Mouse (Mus musculus) gastrocnemius, postnatal 10 days (tissue): ENCODE results near the gene Ankrd27. TPM values are rescaled to one million over a fixed set of nuclear protein-coding genes. Genes with fewer than 3 reads are reported as not detected.
A peak's percentile ranks its signal among the peaks of the same experiment; 100 is the strongest.
"Not testable (repeated sequence)": the region's sequence is repeated elsewhere in the genome, so short reads cannot be mapped to it uniquely, and the experiment has no call there.

Source experiments
- DNase-seq: peaks from one replicate; pipeline ENCODE4 v3.0.0; 2021; ENCODE audit warnings: mixed read lengths
- long read RNA-seq, 2 experiments: library from polyadenylated mRNA; stranded (forward); transcript quantifications; one replicate each; pipeline ENCODE4 v2.0.0; 2021
- total RNA-seq, 2 experiments: library from RNA; stranded (reverse); gene quantifications; 2 replicates each; pipeline ENCODE4 v1.2.3; 2021

Ankrd27 gene
- total RNA-seq: 10 to 100 TPM; 13.3 to 19.1 TPM
- long read RNA-seq, experiment 1, full-length matches to known transcripts: 27 of 40 reads
- long read RNA-seq, experiment 1, partial matches to known transcripts: 3 of 40 reads
- long read RNA-seq, experiment 1, other reads (novel, unspliced or antisense): 10 of 40 reads
- long read RNA-seq, experiment 2, full-length matches to known transcripts: 11 of 17 reads
- long read RNA-seq, experiment 2, partial matches to known transcripts: 3 of 17 reads
- long read RNA-seq, experiment 2, other reads (novel, unspliced or antisense): 3 of 17 reads

GRCm38 (mm10) chr7:35586055-35586905 lies at the start of gene Ankrd27:
Gene Ankrd27, plus strand, starts transcription at chr7:35586244.
- DNase-seq: peak; percentile 88

DNA sequence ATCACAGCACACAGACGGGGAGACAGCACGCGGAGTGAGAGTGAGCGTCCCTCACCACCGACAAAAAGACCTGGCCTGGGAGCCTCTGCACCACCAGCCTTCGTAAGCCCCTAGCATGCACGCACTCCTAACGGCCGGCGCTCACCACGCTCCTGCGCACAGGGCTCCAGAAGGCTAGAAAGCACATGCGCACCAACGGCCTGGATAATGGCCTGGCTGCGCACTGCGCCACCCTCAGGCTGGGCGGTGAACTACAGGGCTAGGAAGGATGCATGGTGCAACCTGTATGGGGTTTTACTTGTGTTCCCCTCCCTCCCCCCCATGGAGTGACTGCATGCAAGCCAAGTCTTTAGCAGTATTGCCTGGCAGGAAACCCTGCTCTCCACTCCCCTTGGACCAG lies 48.5 kb upstream of the Ankrd27 start, which contains the start of gene Tdrd12:
Gene Tdrd12 (minus strand): TSS at position 184 of the 400 bp plus-strand sequence.
- DNase-seq: no peak

DNA sequence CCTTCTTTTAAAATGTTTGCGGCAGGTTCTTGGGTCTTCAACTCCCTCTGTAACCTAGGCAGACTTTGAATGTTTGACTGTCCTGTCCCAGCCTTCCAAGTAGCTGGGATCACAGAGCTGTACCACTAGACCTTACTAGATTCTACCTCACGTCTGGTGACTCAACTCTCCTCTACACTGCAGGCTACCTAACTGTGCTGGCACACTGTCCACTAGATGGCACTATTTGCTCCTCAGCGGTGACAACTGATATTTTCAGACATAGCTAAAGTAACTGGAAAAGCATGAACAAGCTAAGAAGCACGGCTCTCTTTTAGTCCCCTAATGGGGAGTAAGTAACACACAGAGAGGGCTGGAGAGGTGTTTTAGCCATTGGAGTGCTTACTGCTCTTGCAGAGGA lies 40.2 kb upstream of the Ankrd27 start:
- peak; percentile 40 for DNase-seq

DNA sequence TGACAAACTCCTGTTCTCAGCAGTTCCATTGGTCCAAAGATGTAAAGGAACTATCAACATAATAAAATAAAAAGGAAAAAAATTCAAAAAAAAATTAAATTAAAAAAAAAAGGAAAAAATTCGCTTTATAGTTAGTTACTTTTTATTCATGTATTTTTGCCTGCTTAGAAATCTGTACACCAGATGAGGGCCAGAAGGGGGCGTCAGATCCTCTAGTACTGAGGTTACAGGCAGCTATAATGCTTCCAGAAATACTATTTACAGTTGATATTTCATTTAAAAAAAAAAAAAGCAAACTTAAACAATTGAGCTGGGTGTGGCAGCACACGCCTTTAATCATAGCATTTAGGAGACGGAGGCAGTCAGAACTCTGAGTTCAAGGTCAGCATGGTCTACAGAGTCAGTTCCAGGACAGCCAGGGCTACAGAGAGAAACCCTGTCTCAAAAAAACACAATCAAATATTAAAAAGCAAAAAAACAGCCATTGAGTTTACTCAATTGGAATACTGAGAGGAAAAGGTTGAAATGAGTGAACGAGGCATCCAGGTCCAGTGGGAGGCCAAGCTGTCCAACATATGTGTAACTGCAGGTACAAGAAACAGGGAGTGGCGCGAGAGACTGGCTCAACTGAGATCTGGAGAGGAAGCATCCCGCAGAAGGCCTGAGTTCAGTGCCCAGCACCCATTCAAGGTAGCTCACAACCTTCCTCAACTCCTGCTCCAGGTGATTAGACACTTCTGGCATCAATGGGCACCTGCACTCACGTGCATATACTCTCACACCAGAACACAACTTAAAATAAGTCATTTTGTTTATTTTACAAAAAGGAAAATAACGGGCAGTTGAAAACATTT lies 32.1 kb upstream of the Ankrd27 start:
- DNase-seq: peak; percentile 8

- DNase-seq: peak; percentile 23
Measured at GRCm38 (mm10) chr7:35554605-35555175, 31.4 kb upstream of the Ankrd27 start.

- peak; percentile 88 for DNase-seq
Measured at GRCm38 (mm10) chr7:35555224-35556204, 30.5 kb upstream of the Ankrd27 start.

- no peak for DNase-seq
Measured at GRCm38 (mm10) chr7:35556205-35556603, 29.8 kb upstream of the Ankrd27 start, which contains the start of gene Nudt19. Gene Nudt19, minus strand, starts transcription at chr7:35556304.

GRCm38 (mm10) chr7:35556905-35557304 lies 29.1 kb upstream of the Ankrd27 start:
- no peak for DNase-seq

GRCm38 (mm10) chr7:35557577-35557976 lies 28.5 kb upstream of the Ankrd27 start:
- DNase-seq: no peak

DNA sequence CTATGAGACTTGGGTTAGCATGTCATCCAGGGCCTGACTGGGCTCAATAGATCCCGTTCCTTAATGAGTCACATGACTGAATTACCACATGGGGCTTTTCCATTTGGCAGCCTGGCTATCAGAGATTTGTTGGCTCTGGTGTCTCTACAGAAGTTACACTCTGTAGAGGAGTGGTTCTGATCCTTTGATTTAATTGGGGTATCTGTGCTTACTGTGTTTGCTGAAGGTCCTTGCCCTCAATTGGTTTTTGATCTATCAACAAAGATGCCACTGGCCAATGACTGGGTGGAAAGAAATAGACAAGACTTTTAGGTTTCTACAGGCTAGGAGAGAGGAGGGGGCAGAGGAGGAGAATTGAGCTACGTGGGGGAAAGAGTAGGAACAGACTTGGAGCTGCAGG lies 27.4 kb upstream of the Ankrd27 start:
- no peak for DNase-seq

- no peak for DNase-seq
Measured at GRCm38 (mm10) chr7:35559838-35560237, 26.2 kb upstream of the Ankrd27 start.

GRCm38 (mm10) chr7:35563071-35563470 lies 23.0 kb upstream of the Ankrd27 start:
- DNase-seq: no peak

DNA sequence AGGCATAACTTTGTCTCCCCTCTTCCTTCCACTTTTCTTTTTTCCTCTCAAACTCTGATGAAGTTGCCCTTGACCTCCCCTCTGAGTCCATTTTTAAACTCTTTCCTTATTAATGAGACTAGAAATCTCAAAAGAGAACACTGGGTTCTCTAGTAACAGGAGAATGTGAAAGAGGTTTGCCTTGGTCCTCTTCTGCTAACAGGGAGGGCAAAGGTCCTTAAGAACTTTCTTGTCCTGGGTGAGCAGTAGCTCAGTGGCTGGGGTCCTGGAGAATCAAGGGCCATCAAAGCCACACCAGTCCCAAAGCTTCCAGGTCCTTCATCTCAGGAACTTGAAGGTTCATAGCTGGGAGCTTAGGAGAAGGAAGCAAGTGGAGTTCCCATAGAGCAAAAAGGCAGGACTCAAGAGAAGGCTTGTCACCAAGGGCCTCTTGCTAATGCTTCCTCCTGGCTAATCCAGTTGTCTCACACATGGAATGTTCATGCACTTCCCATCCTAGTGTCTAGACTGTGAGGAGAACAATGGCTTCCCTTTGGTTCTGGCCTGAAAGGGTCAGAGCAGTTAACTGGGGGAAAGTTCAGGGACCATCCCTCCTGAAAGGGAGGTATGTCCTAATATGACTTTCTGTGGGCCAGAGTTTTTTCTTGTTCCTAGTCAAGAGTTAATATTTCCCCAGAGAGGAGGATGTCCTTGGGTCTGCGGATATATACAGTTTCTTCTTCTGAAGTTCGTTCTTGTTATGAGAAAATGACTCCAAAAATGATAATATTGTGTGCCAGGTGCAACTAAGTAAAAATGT lies 21.8 kb upstream of the Ankrd27 start:
- no peak for DNase-seq

DNA sequence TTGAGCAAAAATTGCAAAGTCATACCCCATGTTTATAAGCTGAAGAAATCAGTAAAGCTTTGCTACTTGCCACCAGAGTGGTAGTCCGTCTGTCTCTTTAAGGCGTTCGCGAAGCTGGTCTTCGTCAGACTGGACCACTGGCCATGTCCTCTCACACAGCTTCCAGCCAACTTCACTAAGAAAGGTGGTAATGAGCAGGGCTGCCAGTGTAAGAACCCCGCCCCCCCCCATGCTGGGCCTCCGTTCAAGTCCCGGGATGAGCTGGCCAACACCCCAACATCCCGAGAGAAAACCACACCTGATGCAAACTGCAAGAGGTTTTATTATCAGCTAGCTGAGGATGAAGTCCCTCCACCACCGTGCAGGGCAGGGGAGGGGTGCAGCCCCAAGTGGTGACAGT lies 21.2 kb upstream of the Ankrd27 start:
- not testable (repeated sequence) for DNase-seq

DNA sequence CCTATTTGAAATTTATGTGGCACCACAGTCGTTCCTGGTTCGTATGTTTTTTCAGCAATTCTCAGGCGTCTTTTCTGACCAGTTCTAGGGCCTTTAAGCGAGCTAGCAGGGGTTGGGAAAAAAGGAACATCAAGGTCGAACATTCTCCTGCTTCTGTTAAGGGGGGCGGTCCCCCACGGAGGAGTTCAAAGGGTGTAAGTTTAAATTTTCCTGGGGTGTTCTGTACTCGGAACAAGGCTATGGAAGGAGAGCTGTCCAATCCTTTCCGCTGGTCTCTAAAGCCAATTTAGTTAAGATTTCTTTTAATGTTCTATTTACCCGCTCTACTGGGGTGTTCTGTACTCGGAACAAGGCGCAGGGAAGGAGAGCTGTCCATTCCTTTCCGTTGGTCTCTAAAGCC lies 20.1 kb upstream of the Ankrd27 start:
- not testable (repeated sequence) for DNase-seq

DNA sequence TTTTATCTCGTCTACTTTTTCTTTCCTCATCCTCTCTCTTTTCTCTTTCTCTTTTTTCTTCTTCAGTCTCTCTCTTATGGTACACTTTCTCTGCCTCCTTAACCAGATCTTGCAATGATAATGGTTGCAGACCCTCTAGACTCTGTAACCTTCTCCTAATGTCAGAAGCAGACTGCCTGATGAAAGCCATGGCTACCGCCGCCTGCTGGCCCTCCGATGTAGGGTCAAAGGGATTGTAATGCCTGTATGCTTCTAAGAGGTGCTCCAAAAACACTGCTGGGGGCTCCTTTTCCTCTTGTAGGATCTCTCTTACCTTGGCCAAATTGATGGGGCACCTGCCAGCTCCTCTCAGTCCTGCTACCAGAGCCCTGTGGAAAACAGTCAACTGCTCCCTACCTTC lies 16.3 kb upstream of the Ankrd27 start:
- DNase-seq: not testable (repeated sequence)

DNA sequence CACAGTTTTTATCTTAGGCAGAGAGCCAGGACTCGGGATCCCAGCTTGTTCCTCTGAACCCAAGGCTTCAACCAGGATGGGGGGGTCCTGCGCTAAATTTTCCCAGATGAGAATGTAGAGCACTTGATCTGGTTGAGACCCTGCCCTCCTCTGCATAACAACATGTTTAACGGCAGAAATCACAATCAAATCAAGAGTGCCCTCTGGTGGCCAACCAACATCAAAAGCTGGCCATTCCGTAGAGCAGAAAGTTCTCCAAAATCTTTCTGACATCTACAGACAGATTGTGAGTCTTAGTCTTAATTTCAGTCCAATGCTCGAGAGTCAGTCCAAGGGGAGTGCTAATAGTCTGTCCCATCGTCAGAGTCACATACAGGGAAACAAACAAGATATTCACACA lies 15.2 kb upstream of the Ankrd27 start:
- DNase-seq: not testable (repeated sequence)

DNA sequence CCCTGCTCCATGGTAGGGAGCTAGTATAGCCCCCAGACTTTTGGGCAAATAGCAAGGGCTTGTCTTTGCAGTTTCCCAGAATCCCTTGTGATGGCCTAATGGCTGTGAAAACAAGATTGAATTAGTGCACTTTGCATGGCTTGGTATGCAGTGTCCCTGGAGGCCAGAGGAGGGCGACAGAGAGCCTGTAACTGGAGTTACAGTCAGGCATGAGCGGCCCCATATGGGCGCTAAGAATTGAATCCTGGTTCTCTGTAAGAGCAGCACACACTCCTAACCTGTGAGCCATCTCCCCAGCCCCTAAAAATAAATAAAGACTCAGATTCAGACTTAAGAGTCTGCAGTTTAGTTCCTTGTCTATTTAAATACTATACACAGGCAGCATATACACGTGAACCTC lies 6.2 kb upstream of the Ankrd27 start:
- DNase-seq: peak; percentile 34

DNA sequence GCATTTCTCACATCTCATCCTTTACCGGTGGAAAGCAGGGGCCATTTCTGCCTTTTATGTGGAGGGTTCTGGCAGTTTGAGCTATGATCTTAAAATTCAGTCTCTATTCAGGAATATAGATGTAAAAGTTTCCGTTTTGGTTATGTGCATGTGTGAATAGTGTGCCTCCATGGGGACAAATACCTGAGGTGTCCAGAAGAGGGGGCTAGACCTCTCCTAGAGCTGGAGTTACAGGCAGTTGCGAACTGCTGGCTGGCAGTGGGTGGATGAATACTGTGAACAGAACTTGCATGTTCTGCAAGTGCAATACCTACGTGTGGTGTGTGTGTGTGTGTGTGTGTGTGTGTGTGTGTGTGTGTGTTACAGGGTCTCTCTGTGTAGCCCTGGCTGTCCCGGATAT lies 3.3 kb upstream of the Ankrd27 start:
- no peak for DNase-seq

DNA sequence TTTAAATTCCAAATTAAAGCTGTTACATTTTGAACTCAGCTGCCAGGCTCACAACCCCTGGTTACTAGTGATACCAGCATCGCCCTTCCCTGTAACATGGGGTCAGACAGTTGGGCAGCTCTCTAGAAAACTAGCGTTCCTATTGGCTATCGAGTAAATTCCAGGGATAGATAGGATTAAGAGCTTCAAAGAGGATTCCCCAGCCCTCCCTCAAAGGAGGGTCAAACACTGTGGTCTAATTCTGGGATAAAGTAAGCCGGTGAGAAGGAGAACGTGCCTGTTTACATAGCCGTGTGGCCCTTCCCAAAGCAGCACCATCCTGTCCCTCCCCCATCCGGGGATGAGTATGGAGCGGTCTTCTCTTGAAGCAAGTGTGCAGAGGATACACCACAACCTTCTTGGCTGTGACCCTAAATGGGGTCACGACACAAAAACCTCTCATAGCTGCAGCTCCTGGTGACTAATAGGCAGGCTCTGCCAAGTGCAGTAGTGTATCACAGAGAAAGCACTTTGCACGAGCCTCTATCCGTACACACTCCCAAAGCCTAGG lies 2.5 kb upstream of the Ankrd27 start:
- DNase-seq: no peak
